Mouse (Mus musculus): ENCODE data around the gene Slc38a8. TPM values are rescaled to one million over a fixed set of nuclear protein-coding genes. Genes with fewer than 3 reads are reported as not detected.
A peak's percentile ranks its signal among the peaks of the same experiment; 100 is the strongest.

Gene Slc38a8
- total and polyA plus RNA-seq, 2 experiments from 2014 or later: 0.10 TPM; not detected in 1

DNA sequence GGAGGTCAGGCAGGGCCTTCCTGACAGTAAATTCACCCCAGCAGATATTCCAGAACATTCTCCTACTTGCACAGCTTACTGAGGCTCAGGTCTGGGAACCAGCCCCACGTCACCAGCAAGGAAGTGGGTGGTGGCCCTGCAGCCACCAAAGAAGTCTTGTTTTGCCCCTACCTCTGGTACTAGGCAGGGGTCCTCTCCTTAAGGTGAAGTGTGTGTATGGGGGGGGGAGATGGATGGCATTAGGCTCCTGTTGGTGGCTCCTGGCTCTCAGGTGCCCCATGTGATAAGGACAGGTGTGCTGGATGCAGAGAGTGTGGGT, 60.6 kb downstream of the Slc38a8 start:
- ATAC-seq: peak; percentile 30

DNA sequence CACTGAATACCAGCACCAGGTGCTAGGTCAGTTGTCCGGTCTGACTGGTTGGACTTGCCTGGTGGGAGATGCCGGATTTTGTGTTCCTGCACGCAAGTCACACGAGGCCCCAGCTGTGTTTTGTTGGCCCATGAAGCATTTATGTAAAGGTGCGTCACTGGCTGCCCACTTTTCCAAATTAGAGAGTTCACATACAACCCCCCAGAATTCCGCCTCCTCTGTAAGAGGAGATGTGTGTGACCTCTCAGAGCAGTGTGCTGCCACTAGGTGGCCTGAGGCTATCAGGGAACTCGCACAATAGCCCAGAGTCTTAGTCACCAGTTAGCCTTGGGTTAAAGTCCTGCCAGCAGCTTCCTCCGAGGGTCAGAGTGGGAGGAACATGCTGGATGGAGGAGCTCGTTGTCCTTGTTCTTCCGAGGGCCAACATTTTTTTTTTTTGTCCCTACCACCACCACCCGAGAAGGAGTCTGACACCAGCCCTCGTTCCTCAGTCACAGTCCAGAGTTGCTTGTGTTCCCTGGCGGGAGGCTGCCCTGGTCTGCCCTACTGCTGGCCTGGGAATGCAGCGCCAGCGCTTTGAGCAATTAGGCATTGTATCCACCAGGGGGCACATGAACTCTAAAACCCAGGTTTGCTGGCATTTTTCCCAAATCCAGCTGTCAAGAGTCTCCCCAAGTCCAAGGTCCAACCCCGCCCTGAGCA, 61.1 kb downstream of the Slc38a8 start:
- Histone ChIP-seq H3K9ac (replicated peaks; ENCODE audit: low read length) (no peak overlapping the region), H3K4me1 (ENCODE audit: insufficient read depth, low read length) (peaks cover 4% of the 10 kb centered on the region; the same call in 1 of the 2 replicates), H3K36me3 (ENCODE audit: insufficient read depth, low read length) (no peaks in the 10 kb centered on the region), H3K27me3 (ENCODE audit: insufficient read depth, low read length) (no peaks in the 10 kb centered on the region), H3K4me3 (ENCODE audit: low read length) (no peak overlapping the region), H3K9me3 (ENCODE audit: low read length) (no peaks in the 10 kb centered on the region), H3K27ac (no peak overlapping the region), H3K4me2 (ENCODE audit: low read depth, low read length) (no peak overlapping the region)
- 17% methylated on average over 16 of the region's 16 CpGs for WGBS
- peak; percentile 48 for ATAC-seq
- TF ChIP-seq CTCF (IDR thresholded peaks at IDR 0.05; ENCODE audit: low read depth): peak; percentile 76
- DNase-seq (ENCODE audit: low spot score): peak; percentile 90

More for the DNA sequence above, 60.6 kb downstream of the Slc38a8 start:
- Histone ChIP-seq H3K9me3 (ENCODE audit: low read length) (no peaks in the 10 kb centered on the region), H3K27ac (no peak overlapping the region), H3K4me3 (ENCODE audit: low read length) (no peak overlapping the region), H3K4me1 (ENCODE audit: insufficient read depth, low read length) (peaks cover 4% of the 10 kb centered on the region; the same call in 1 of the 2 replicates), H3K4me2 (ENCODE audit: low read depth, low read length) (no peak overlapping the region), H3K9ac (replicated peaks; ENCODE audit: low read length) (no peak overlapping the region), H3K27me3 (ENCODE audit: insufficient read depth, low read length) (no peaks in the 10 kb centered on the region), H3K36me3 (ENCODE audit: insufficient read depth, low read length) (no peaks in the 10 kb centered on the region)
- no peak for TF ChIP-seq CTCF (IDR thresholded peaks at IDR 0.05; ENCODE audit: low read depth)
- 50% methylated on average over 1 of the region's 1 CpGs for WGBS
- no peak for DNase-seq (ENCODE audit: low spot score)

DNA sequence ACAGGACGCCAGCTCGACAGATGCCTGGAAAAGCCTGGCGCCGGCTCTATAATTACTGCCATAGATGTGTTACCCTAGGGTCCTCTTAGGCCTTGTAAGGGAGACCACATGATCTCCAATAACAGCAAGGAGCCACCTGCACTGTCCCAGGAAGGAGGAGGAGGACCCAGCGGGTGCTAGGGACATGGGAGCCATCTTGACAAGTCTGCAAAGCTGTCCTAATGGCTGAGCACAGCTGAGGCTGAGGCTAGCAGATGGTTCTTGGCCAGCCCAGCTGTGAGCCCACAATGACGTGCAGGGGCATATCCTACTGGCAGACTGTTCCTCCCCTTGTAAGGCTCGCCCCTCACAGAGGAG, 61.6 kb downstream of the Slc38a8 start:
- no peak for ATAC-seq

DNA sequence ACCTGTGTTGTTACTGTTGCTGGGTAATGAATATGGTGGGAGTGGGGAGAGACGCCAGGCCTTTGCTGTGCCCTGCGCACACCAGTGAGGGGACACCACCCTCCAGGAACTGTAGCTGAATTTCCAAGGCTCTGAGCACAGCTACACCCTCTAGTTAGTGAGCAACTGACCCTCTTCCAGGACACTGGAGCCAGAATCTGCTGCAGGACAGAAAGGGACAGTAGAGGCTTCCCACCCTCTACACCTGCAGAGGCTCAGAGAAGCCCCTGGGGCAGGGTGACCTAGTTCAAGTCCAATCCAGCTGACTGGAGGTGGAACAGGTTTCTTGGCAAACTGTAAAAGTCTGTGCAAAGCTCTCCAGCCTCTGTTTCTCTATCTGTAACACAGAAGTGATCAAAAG, 62.1 kb downstream of the Slc38a8 start:
- no peak for DNase-seq (ENCODE audit: low spot score)
- no peak overlapping the region for H3K9ac ChIP-seq (replicated peaks; ENCODE audit: low read length)
- no peaks in the 10 kb centered on the region for H3K36me3 ChIP-seq (ENCODE audit: insufficient read depth, low read length)
- no peaks in the 10 kb centered on the region for H3K27me3 ChIP-seq (ENCODE audit: insufficient read depth, low read length)
- no peak overlapping the region for H3K4me2 ChIP-seq (ENCODE audit: low read depth, low read length)
- ATAC-seq: no peak
- TF ChIP-seq CTCF (IDR thresholded peaks at IDR 0.05; ENCODE audit: low read depth): no peak
- 90% methylated on average over 2 of the region's 2 CpGs for WGBS
- no peak overlapping the region for H3K4me3 ChIP-seq (ENCODE audit: low read length)
- no peak overlapping the region for H3K27ac ChIP-seq
- H3K4me1 ChIP-seq (ENCODE audit: insufficient read depth, low read length): peaks cover 4% of the 10 kb centered on the region; the same call in 1 of the 2 replicates
- no peaks in the 10 kb centered on the region for H3K9me3 ChIP-seq (ENCODE audit: low read length)

More for the DNA sequence above, 61.6 kb downstream of the Slc38a8 start:
- H3K9me3 ChIP-seq (ENCODE audit: low read length): no peaks in the 10 kb centered on the region
- peaks cover 4% of the 10 kb centered on the region; the same call in 1 of the 2 replicates for H3K4me1 ChIP-seq (ENCODE audit: insufficient read depth, low read length)
- H3K27me3 ChIP-seq (ENCODE audit: insufficient read depth, low read length): no peaks in the 10 kb centered on the region
- WGBS: 42% methylated on average over 7 of the region's 7 CpGs
- H3K9ac ChIP-seq (replicated peaks; ENCODE audit: low read length): no peak overlapping the region
- H3K27ac ChIP-seq: no peak overlapping the region
- no peak for TF ChIP-seq CTCF (IDR thresholded peaks at IDR 0.05; ENCODE audit: low read depth)
- no peak overlapping the region for H3K4me3 ChIP-seq (ENCODE audit: low read length)
- H3K4me2 ChIP-seq (ENCODE audit: low read depth, low read length): no peak overlapping the region
- no peak for DNase-seq (ENCODE audit: low spot score)
- no peaks in the 10 kb centered on the region for H3K36me3 ChIP-seq (ENCODE audit: insufficient read depth, low read length)

DNA sequence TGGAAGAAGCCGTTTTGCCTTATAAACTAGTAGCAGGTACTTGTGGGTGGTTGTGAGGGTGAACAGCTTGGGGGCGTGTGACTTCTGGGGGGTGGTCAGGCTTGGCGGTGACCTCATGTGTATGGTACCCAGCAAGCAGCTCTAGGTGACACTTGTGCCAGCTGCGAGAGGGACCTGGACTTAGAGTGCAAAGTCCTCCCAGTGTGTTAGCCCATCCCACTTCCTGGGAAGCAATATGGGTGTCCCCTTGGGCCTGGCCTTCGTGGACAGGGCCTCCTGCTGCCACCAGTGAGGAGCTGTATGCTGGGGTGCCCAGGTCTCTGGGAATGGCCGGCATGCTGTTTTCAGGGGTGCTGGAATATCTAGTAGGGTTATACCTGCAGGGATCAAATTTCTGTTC, 62.6 kb downstream of the Slc38a8 start:
- DNase-seq (ENCODE audit: low spot score): no peak
- Histone ChIP-seq H3K9me3 (ENCODE audit: low read length) (no peaks in the 10 kb centered on the region), H3K27ac (no peak overlapping the region), H3K4me1 (ENCODE audit: insufficient read depth, low read length) (peaks cover 4% of the 10 kb centered on the region; the same call in 1 of the 2 replicates), H3K36me3 (ENCODE audit: insufficient read depth, low read length) (no peaks in the 10 kb centered on the region), H3K4me3 (ENCODE audit: low read length) (no peak overlapping the region), H3K4me2 (ENCODE audit: low read depth, low read length) (no peak overlapping the region), H3K9ac (replicated peaks; ENCODE audit: low read length) (no peak overlapping the region), H3K27me3 (ENCODE audit: insufficient read depth, low read length) (no peaks in the 10 kb centered on the region)
- WGBS: 82% methylated on average over 6 of the region's 6 CpGs
- no peak for TF ChIP-seq CTCF (IDR thresholded peaks at IDR 0.05; ENCODE audit: low read depth)
- no peak for ATAC-seq

- DNase-seq (ENCODE audit: low spot score) (no peak), ATAC-seq (no peak)
- no peak overlapping the region for H3K4me3 ChIP-seq (ENCODE audit: low read length)
- no peak overlapping the region for H3K27ac ChIP-seq
- H3K27me3 ChIP-seq (ENCODE audit: insufficient read depth, low read length): no peaks in the 10 kb centered on the region
- H3K36me3 ChIP-seq (ENCODE audit: insufficient read depth, low read length): no peaks in the 10 kb centered on the region
- no peaks in the 10 kb centered on the region for H3K9me3 ChIP-seq (ENCODE audit: low read length)
- peaks cover 4% of the 10 kb centered on the region; the same call in 1 of the 2 replicates for H3K4me1 ChIP-seq (ENCODE audit: insufficient read depth, low read length)
- no peak overlapping the region for H3K9ac ChIP-seq (replicated peaks; ENCODE audit: low read length)
- TF ChIP-seq CTCF (IDR thresholded peaks at IDR 0.05; ENCODE audit: low read depth): no peak
- 72% methylated on average over 11 of the region's 11 CpGs for WGBS
- H3K4me2 ChIP-seq (ENCODE audit: low read depth, low read length): no peak overlapping the region
Measured at GRCm38 (mm10) chr8:119437506-119437905, 64.0 kb downstream of the Slc38a8 start.

GRCm38 (mm10) chr8:119436933-119437332, 64.6 kb downstream of the Slc38a8 start:
- TF ChIP-seq CTCF (IDR thresholded peaks at IDR 0.05; ENCODE audit: low read depth): no peak
- H3K4me1 ChIP-seq (ENCODE audit: insufficient read depth, low read length): peaks cover 4% of the 10 kb centered on the region; the same call in 1 of the 2 replicates
- no peaks in the 10 kb centered on the region for H3K36me3 ChIP-seq (ENCODE audit: insufficient read depth, low read length)
- DNase-seq (ENCODE audit: low spot score) (no peak), ATAC-seq (no peak)
- no peaks in the 10 kb centered on the region for H3K9me3 ChIP-seq (ENCODE audit: low read length)
- H3K27ac ChIP-seq: no peak overlapping the region
- H3K4me3 ChIP-seq (ENCODE audit: low read length): no peak overlapping the region
- 12% methylated on average over 9 of the region's 9 CpGs for WGBS
- H3K27me3 ChIP-seq (ENCODE audit: insufficient read depth, low read length): no peaks in the 10 kb centered on the region
- H3K9ac ChIP-seq (replicated peaks; ENCODE audit: low read length): no peak overlapping the region
- no peak overlapping the region for H3K4me2 ChIP-seq (ENCODE audit: low read depth, low read length)

All from hindbrain, postnatal 0 days (tissue).